Mouse (Mus musculus) stomach, postnatal 0 days (tissue): ENCODE data around the gene Cmtm5. TPM values are rescaled to one million over a fixed set of nuclear protein-coding genes. Genes with fewer than 3 reads are reported as not detected.
"Not testable (repeated sequence)": the region's sequence is repeated elsewhere in the genome, so short reads cannot be mapped to it uniquely, and the experiment has no call there.

Source experiments
- ATAC-seq: fragments of 200-750 bp; cut with Nextera tagmentation; 2 replicates; pipeline ENCODE4 v1.8.0; 2017; ENCODE audit not compliant: low FRiP score, low TSS enrichment
- DNase-seq: peaks from one replicate; pipeline ENCODE4 v3.0.0-alpha.2; 2016; ENCODE audit warnings: low spot score
- H3K27ac ChIP-seq: fragments of 300-500 bp; sonication (generic); replicated peaks from 2 replicates; pipeline ENCODE4 v1.5.1; 2014; ENCODE audit warnings: mild to moderate bottlenecking, control low read depth
- H3K27me3 ChIP-seq: fragments of 300-500 bp; sonication (generic); 2 replicates; pipeline ENCODE4 v1.6.1; 2014; ENCODE audit warnings: low read length; ENCODE audit not compliant: control insufficient read depth, insufficient read depth
- H3K36me3 ChIP-seq: fragments of 300-500 bp; sonication (generic); 2 replicates; pipeline ENCODE4 v1.6.1; 2014; ENCODE audit warnings: low read length, mixed read lengths; ENCODE audit not compliant: control insufficient read depth, insufficient read depth
- H3K4me1 ChIP-seq: fragments of 300-500 bp; sonication (generic); replicated peaks from 2 replicates; pipeline ENCODE4 v1.6.1; 2014; ENCODE audit warnings: antibody characterized with exemption; ENCODE audit not compliant: control insufficient read depth, insufficient read depth
- H3K4me2 ChIP-seq: fragments of 300-500 bp; sonication (generic); replicated peaks from 2 replicates; pipeline ENCODE4 v1.6.1; 2014; ENCODE audit warnings: low read depth, mild to moderate bottlenecking, control low read depth, moderate library complexity
- H3K4me3 ChIP-seq: fragments of 300-500 bp; sonication (generic); 2 replicates; pipeline ENCODE4 v1.5.1; 2014; ENCODE audit warnings: low read depth, low read length, control low read depth
- H3K9ac ChIP-seq: fragments of 300-500 bp; sonication (generic); 2 replicates; pipeline ENCODE4 v1.6.1; 2014; ENCODE audit warnings: mild to moderate bottlenecking, low read length, control low read depth, mixed read lengths
- H3K9me3 ChIP-seq: fragments of 300-500 bp; sonication (generic); 2 replicates; pipeline ENCODE4 v1.6.1; 2016; ENCODE audit warnings: low read length; ENCODE audit not compliant: control insufficient read depth
- CTCF ChIP-seq: IDR thresholded peaks from 2 replicates; pipeline ENCODE4 v1.5.1; 2016; ENCODE audit warnings: antibody characterized with exemption, low read depth, mild to moderate bottlenecking, moderate library complexity
- EP300 ChIP-seq: optimal IDR thresholded peaks from 2 replicates; pipeline ENCODE3; 2016; ENCODE audit warnings: antibody characterized with exemption
- WGBS: fragments of 180-500 bp; shearing (Covaris S2); extraction: QIAGEN DNeasy Blood & Tissue Kit; methylation state at CpG from one replicate; pipeline ENCODE4 v1.1.7; 2014; 5-methylcytosine and 5-hydroxymethylcytosine counted together
- polyA plus RNA-seq: library from polyadenylated mRNA; unstranded; fragments of >200 nt; fragmentation: Nextera tagmentation; extraction: Ambion mirVana; gene quantifications from 2 replicates; pipeline ENCODE4 v1.2.1, GENCODE M21; 2015

Cmtm5 gene
- polyA plus RNA-seq, 1 experiment from 2014 or later: 3.3 TPM

GRCm38 (mm10) chr14:54959197-54959596 is 23.1 kb downstream of the Cmtm5 start:
- TF ChIP-seq CTCF (no peak), EP300 (no peak)
- no peak overlapping the region for H3K4me2 ChIP-seq
- no peaks in the 10 kb centered on the region for H3K4me1 ChIP-seq
- no peak for DNase-seq
- H3K36me3 ChIP-seq: no peaks in the 10 kb centered on the region
- H3K4me3 ChIP-seq: no peak overlapping the region
- no peak overlapping the region for H3K9ac ChIP-seq
- WGBS: 92% methylated on average over 3 of the region's 3 CpGs
- no peak overlapping the region for H3K27ac ChIP-seq
- H3K9me3 ChIP-seq: no peaks in the 10 kb centered on the region
- no peaks in the 10 kb centered on the region for H3K27me3 ChIP-seq
- ATAC-seq: no peak

GRCm38 (mm10) chr14:54959853-54960613 is 24.0 kb downstream of the Cmtm5 start:
- H3K9me3 ChIP-seq: not testable (repeated sequence)

GRCm38 (mm10) chr14:54960769-54961168 is 24.7 kb downstream of the Cmtm5 start:
- ATAC-seq (no peak), DNase-seq (no peak)
- no peaks in the 10 kb centered on the region for H3K27me3 ChIP-seq
- H3K4me1 ChIP-seq: no peaks in the 10 kb centered on the region
- no peaks in the 10 kb centered on the region for H3K9me3 ChIP-seq
- H3K4me2 ChIP-seq: no peak overlapping the region
- no peak overlapping the region for H3K27ac ChIP-seq
- no peak overlapping the region for H3K4me3 ChIP-seq
- TF ChIP-seq CTCF (no peak), EP300 (no peak)
- H3K36me3 ChIP-seq: no peaks in the 10 kb centered on the region
- WGBS: 61% methylated on average over 10 of the region's 10 CpGs
- H3K9ac ChIP-seq: no peak overlapping the region

More at GRCm38 (mm10) chr14:54959853-54960613, 24.0 kb downstream of the Cmtm5 start:
- not testable (repeated sequence) for H3K27me3 ChIP-seq, H3K9ac ChIP-seq, H3K4me1 ChIP-seq, H3K4me2 ChIP-seq, DNase-seq, H3K4me3 ChIP-seq, H3K36me3 ChIP-seq, H3K27ac ChIP-seq
- 92% methylated on average over 12 of the region's 12 CpGs for WGBS
- ATAC-seq: peak; percentile 32; the same call in 1 of the 2 replicates

GRCm38 (mm10) chr14:54961487-54961886 is 25.4 kb downstream of the Cmtm5 start:
- TF ChIP-seq CTCF: no peak
- TF ChIP-seq EP300: no peak
- ATAC-seq (no peak), DNase-seq (no peak)
- Histone ChIP-seq H3K9me3 (no peaks in the 10 kb centered on the region), H3K4me1 (no peaks in the 10 kb centered on the region), H3K4me3 (no peak overlapping the region), H3K27me3 (no peaks in the 10 kb centered on the region), H3K27ac (no peak overlapping the region), H3K36me3 (no peaks in the 10 kb centered on the region), H3K9ac (no peak overlapping the region), H3K4me2 (no peak overlapping the region)
- 78% methylated on average over 5 of the region's 5 CpGs for WGBS

GRCm38 (mm10) chr14:54962714-54963113 is 26.7 kb downstream of the Cmtm5 start:
- Histone ChIP-seq H3K9me3 (no peaks in the 10 kb centered on the region), H3K9ac (no peak overlapping the region), H3K4me3 (no peak overlapping the region), H3K4me2 (no peak overlapping the region), H3K36me3 (no peaks in the 10 kb centered on the region), H3K4me1 (no peaks in the 10 kb centered on the region), H3K27ac (no peak overlapping the region), H3K27me3 (no peaks in the 10 kb centered on the region)
- TF ChIP-seq CTCF: no peak
- no peak for TF ChIP-seq EP300
- no peak for ATAC-seq
- DNase-seq: no peak
- 58% methylated on average over 7 of the region's 7 CpGs for WGBS

GRCm38 (mm10) chr14:54963727-54964126 is 27.7 kb downstream of the Cmtm5 start:
- no peak for TF ChIP-seq CTCF
- no peak for TF ChIP-seq EP300
- Histone ChIP-seq H3K36me3 (no peaks in the 10 kb centered on the region), H3K4me3 (no peak overlapping the region), H3K9ac (no peak overlapping the region), H3K4me1 (no peaks in the 10 kb centered on the region), H3K27ac (no peak overlapping the region), H3K9me3 (no peaks in the 10 kb centered on the region), H3K4me2 (no peak overlapping the region), H3K27me3 (no peaks in the 10 kb centered on the region)
- DNase-seq (no peak), ATAC-seq (no peak)
- WGBS: 86% methylated on average over 11 of the region's 11 CpGs
